Mouse (Mus musculus) monocyte, adult 2 months (primary cell): ENCODE measurements at regions not wholly inside any gene's neighbourhood (a gene's known extent, or its start where the extent isn't known, plus 50 kb on each side); places are given as distances from the start of the nearest gene placed in this dataset.

ENCODE experiments used
- DNase-seq, 2 experiments: peaks; one replicate each; pipeline ENCODE4 v3.0.0; 2022; ENCODE audit warnings: low spot score in 2 of 2, low read depth in 1 of 2

- DNase-seq, result no peak
Observed at GRCm38 (mm10) chr16:5382228-5382884, 126.6 kb upstream of the Eef2kmt start.

GRCm38 (mm10) chr16:5380626-5381025 is 124.8 kb upstream of the Eef2kmt start:
- no peak for DNase-seq

- no peak for DNase-seq
Observed at GRCm38 (mm10) chr16:5377001-5377400, 121.2 kb upstream of the Eef2kmt start.

GRCm38 (mm10) chr16:5374818-5375605 is 119.2 kb upstream of the Eef2kmt start:
- DNase-seq, result no peak

- DNase-seq, result no peak
Observed at GRCm38 (mm10) chr16:5371175-5371893, 115.6 kb upstream of the Eef2kmt start.

- no peak for DNase-seq
Observed at GRCm38 (mm10) chr16:5370496-5370895, 114.7 kb upstream of the Eef2kmt start.

- no peak for DNase-seq
Observed at GRCm38 (mm10) chr16:5368897-5369558, 113.2 kb upstream of the Eef2kmt start.

- no peak for DNase-seq
Observed at GRCm38 (mm10) chr16:5368357-5368756, 112.6 kb upstream of the Eef2kmt start.

- DNase-seq, result no peak
Observed at GRCm38 (mm10) chr16:5367581-5368119, 111.9 kb upstream of the Eef2kmt start.

GRCm38 (mm10) chr16:5366021-5366420 is 110.2 kb upstream of the Eef2kmt start:
- no peak for DNase-seq

GRCm38 (mm10) chr16:5363007-5363570 is 107.3 kb upstream of the Eef2kmt start:
- no peak for DNase-seq

GRCm38 (mm10) chr16:5359193-5359592 is 103.4 kb upstream of the Eef2kmt start:
- no peak for DNase-seq

GRCm38 (mm10) chr16:5353881-5354280 is 98.1 kb upstream of the Eef2kmt start:
- DNase-seq, result no peak

GRCm38 (mm10) chr16:5351890-5352571 is 96.2 kb upstream of the Eef2kmt start:
- no peak for DNase-seq

- no peak for DNase-seq
Observed at GRCm38 (mm10) chr16:5347151-5347550, 91.4 kb upstream of the Eef2kmt start.

- no peak for DNase-seq
Observed at GRCm38 (mm10) chr16:5342326-5342725, 86.5 kb upstream of the Eef2kmt start.

GRCm38 (mm10) chr16:5316271-5316670 is 60.5 kb upstream of the Eef2kmt start:
- no peak for DNase-seq

- DNase-seq, result no peak
Observed at GRCm38 (mm10) chr16:5313261-5313660, 57.5 kb upstream of the Eef2kmt start.

GRCm38 (mm10) chr16:5311456-5311855 is 55.7 kb upstream of the Eef2kmt start:
- no peak for DNase-seq

GRCm38 (mm10) chr16:5310736-5311135 is 55.0 kb upstream of the Eef2kmt start:
- DNase-seq, result no peak
